Mouse (Mus musculus) CD4-positive, CD25-positive, alpha-beta regulatory T cell, adult 4 months (primary cell): ENCODE measurements around the gene Galnt18. TPM values are rescaled to one million over a fixed set of nuclear protein-coding genes. Genes with fewer than 3 reads are reported as not detected.

Source experiments
- ATAC-seq: one replicate; pipeline ENCODE4 v1.8.0; 2017
- polyA plus RNA-seq, 2 experiments: library from polyadenylated mRNA; unstranded; fragments of 100-300 nt; shearing (Covaris generic); gene quantifications; one replicate each; pipeline ENCODE4 v1.2.1; 2017

The Galnt18 gene
- polyA plus RNA-seq, 2 experiments from 2014 or later = not detected

DNA sequence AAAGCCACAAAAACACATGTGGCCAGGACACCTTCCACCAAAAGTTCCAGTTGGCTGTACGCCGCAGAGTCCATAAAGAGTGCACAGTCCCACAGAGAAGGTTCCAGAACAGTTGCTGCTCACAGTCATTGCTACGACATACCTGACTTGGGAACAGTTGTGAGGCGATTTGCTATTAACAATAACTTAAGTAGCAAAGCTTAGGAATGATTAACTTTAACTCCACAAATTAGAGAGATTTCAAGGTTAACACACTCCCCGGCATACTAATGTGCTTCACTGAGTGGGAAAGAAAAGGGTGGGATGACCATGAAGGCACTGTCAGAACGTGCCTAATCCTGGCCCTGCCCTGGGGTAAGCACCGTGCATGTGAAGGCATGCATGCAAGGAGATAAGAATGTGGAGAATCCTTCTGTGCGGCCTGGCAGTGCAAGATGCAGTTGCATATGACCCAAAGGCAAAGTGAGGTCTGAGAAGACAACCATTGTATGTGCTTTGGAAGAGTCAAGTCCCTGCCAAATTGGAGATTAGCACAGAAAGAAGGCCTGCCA lies 8.5 kb downstream of the Galnt18 start:
- ATAC-seq = no peak

DNA sequence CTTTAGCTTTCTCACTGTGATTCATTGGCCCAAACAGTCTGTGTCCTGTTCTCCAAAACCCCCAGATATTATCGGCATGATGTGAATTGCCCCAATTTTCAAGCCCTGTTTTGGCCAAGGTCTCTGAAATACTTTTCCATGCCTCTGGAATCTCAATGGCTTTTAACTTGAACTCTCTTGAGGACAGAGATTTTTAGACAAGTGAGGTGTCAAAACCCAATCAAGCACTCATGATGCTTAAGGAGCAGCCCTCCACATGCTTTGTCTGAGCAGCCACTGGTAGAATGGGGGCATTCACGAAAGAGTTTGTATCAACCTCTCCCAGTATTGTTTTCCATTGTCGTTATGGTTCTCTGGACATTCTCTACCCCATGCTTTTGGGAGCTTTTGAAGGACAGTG lies 9.2 kb downstream of the Galnt18 start:
- ATAC-seq = no peak

DNA sequence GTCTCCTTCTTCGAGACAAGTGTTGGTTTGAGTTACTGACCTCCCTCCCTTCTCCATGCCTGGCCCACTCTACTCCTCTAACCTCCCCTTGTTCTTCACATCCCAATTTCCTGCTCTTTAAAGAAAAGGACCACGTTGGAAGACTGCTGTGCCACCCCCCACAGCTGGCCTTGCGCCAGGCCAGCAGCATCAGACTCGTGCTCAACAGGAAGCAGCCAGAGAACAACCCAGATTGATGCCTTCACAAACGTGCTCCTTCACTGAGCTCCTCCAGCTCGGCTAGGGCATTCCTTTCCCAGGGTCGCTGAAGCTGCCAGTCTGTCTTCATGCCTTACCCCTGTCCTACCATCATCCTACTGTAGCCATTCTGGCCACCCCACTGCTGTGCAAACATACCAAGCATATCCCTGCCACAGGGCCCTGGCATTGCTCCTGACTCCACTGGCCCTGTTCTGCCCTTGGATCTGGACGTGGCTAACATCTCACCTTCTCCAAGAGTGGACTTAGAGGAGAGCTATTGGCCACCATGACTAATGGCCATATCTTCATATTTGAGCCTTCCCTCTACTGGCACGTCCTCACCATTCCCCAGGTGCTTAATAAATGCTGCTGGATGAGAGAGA lies 13.5 kb downstream of the Galnt18 start:
- no peak for ATAC-seq

DNA sequence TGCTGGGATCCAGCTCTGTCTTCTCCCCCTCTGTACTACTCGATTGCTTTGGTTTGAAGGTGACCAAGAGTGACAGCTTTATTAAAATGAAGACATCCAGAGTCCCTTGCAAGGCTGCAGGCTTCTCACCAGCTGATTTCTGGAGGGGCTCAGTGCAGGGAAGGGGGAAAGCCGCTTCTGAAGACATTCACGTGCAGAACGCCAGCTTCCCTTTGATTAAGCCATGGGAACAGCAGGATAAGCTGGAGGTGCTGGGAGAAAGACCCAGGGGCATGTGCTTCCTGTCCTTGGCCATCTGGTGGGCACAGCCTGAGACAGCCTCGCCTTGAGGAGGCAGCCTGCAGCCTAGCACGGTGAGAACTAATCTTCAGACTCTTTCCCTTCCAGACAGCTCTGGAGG lies 17.0 kb downstream of the Galnt18 start:
- ATAC-seq = no peak

DNA sequence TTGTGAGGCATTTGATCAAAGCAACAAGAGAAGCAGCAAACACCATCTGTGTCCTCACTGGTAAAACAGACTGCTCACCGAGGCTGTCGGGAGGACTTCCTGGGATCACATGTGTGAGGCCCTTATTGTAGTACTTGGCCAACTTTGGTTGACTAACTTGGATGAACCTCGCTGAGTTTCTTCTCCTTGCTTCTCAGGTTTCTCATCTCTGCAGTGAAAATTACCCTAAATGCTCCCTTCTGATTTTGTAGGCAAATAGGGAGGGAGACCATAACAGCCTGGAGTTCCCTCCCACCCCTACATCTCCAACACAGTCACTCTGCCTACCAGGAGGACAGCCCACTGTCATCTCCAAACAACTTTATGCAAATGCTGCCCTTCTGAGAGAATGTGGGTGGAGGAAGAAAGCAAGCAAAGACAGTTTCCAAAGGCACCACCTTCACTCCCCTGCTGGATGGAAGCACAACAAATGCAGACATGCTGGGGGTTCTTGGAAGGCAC lies 31.2 kb downstream of the Galnt18 start:
- ATAC-seq = no peak

DNA sequence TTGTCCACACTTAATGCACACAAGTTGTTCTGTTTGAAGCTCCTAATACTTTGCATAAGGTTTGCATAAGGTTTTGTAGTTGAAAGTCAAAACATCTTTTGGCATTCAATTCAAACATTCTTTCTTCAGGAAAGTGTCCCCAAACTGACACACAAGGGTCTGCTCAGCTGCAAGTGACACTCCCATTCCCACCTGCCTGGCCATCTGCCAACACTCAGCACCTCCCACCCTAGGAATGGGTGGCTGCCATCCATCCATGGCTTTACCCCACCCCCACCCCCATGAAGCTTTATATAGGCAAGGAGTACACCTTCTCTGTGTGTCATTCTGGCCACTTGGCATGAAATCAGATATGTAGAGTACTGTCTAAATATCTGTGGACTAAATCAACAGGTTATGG lies 35.0 kb downstream of the Galnt18 start:
- no peak for ATAC-seq

DNA sequence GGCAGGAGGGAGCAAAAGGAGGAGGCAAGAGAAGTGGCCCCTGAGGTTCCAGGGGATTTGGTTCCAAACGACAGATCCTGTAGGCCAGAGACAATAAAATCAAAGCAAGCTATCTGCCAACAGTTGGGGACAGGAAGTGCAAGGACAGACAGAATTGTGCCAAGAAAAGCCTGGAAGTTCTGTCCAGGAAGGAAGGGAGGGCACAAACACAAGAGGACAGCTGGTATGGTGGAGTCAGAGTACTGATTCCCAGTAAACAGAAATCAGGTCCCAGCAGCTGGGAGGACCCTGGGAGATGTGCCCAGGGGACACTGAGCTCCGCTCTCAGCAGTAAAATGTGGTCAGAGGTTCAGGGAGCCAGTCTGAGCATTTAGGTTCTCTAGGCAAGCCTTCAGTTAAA lies 38.2 kb downstream of the Galnt18 start:
- ATAC-seq = no peak

DNA sequence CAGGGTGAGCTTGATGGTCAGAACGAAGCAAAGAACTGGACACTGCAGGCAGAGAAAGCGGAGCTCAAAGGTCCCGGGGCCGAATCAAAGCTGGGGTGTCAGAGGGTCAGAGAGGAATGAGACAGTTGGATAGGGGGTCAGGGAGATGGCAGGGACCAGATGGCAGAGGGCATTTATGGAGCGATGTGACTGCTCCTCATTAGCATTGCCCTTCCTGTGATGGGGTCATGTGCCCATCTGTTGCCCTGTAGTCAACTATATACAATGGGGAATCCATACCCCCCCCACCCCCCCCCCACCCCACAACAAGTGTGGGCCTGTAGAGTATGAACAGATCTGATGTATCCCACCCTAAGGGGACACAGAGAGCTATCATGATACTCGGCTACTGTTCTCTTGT lies 39.7 kb downstream of the Galnt18 start:
- no peak for ATAC-seq

DNA sequence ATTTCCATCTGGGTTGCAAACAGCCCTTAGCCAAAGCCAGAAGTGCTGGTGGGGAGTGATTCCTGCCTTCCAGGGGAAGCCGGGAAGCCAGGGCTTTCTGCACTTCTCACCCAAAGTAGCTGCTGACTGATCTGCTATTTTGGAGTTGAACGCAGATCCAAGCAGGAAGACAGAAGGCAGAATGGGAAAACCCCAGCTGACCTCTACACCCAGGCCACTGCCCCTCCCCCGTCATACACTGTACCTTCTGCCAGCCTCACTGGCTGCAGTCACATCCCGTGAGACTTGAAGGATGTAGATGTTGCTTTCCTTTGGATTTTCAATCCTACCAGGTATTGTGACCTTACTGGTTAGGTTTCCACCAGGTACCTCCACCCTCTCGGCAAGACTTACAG lies 40.4 kb downstream of the Galnt18 start:
- ATAC-seq = no peak

DNA sequence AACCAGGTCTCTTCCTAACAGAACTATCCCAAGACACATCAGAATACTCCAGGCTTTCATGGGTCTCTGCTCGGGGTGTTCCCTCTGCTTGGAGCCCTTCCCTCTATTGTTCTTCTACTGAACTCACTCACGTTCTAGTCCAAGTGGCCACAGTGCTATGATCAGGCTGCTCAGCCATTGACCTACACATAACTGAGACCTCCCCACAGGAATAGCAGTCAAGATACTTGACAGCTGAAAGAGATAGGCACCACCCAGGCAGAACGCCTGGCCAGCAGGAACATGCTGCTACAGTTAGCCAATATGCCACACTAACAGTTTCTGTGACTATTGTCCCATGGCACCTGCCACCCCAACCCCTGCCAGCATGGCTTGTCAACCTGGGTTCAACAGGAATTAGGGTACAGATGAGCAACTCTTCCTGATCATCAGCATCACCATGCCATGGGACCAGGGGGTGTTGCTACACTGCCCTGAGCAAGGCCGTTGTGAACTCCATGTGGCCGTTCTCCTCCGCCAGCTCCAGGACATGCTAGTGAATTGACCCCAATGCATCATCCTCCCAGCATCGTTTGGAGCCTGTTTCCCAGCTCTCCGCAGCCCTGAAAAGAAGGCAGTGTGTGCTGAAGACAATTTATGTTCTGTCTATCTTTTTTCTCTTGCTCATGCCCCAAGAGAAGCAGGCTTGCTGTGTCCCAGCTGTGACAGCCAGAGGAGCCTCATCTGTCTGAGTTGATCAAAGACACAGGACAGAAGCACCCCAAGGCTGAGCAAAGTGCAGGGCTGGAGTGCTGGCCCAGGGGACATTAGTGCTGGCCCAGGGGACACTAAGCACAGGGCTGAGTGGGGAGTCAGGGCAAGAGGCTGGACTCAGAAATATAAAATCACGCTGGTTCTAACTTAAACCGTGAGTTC lies 41.1 kb downstream of the Galnt18 start:
- no peak for ATAC-seq

DNA sequence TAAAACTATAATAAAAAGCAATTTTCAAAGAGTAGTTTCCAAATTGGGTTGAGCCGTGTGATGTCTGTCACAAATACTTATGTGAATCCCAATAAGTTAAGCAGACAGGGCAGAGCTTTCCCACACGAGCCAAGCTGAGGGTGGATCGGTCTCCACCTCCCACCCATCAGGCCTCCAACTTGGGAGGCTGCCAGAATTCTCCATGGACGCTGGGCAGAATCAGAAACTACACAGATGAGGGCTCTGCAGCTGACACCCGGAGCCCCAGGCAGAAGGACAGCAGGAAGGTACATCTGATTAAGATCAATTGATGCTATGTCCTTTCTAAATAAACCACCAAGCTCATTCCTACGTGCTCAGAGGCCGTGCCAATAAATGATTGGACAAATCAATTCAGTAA lies 42.4 kb downstream of the Galnt18 start:
- no peak for ATAC-seq

DNA sequence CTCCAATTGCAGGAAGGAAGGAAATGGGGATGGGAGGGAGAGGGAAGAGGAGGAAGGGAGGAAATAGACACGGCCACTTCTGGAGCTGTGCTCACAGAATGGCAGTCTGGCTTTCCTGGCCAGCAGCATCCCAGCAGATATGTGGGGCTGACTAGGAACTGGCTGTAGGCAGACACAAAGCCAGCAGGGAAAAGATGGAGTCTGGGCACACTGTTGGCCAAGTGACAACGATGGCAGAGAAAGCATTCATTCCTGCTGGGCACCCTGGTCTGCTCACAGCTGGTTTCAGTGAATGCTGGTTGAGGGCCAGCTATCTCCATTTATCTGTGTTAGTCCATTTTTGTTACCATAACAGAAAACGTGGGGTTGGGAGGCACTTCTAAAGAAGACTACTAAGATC lies 43.4 kb downstream of the Galnt18 start:
- no peak for ATAC-seq

DNA sequence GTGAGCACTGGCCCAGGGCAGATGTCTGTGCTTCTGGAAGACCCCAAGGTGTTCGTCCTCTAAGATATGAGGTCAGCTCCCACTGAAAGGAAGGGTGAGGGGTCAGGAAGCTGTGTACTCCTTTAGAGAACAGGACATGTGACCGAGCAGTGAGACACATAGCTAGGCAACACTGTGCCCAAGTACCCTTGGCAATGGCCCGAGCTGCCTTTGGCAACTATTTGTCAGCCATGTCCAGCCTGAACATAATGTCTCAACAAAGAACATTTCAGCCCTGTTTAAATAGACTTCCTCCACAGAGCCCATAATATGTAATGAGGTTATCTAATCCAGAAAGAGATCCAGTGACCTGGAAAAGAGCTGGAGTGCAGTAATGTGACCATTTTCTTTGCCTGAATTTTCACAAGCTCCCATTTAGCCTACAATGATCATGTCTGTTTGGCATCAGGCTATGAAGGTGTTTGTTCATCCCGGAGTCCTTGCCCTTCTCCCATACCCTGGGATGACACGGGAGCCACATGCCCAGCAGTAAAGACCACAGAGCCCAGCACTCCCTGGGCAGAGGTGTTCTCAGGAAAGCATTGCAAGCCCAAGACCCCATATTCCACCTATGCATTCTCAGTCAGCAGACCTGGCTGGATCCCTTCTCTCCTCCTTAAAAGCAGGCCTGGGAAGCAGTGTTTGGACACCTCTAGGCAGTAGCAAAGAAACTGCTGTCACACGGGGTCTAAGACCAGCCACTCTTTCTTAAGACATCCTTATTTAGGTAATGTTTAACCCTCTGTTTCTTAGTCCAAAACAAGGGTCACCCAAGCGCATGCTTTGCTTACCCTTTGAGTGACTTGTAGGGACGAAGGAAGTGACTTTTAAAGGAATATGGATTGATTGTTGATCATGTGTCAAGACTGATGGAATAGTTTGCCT lies 49.2 kb downstream of the Galnt18 start:
- ATAC-seq = no peak

DNA sequence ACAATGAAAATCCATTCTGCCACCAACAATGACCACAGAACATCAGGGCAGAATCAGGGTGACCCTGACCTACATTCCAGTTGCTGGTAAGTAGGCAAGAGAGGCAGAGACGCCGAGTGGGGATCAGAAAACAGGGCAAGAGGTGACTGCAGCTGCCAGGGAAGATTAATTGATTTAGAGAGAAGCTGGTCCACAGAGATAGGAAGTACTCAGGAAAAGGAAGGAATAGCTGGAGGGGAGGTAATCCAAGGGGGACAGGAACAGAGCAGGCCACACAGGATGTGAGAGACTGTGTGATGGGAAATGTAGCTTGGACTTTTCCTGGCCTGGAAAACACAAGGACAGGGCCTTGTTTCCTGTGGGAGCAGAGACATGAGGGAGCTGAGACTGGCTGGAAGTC lies 52.8 kb downstream of the Galnt18 start:
- no peak for ATAC-seq

DNA sequence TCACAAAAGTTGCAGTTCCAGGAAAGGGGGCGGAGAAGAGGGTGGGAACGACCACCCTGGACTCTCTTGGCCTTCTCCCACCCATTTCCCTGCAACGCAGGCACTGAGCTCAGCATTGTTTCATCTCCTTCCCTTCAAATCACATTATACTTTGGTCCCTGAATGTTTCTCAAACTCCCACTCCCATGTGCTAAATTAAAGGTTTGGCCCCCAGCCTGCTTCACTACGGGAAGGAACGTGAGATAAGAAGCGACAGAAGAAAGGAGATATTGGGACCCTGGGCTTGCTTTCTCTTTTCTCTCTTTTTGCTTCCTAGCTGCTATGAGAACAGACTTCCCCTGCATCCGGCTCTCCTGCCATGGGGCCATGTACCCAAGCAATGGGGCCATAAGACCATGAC lies 55.0 kb downstream of the Galnt18 start:
- ATAC-seq = no peak

DNA sequence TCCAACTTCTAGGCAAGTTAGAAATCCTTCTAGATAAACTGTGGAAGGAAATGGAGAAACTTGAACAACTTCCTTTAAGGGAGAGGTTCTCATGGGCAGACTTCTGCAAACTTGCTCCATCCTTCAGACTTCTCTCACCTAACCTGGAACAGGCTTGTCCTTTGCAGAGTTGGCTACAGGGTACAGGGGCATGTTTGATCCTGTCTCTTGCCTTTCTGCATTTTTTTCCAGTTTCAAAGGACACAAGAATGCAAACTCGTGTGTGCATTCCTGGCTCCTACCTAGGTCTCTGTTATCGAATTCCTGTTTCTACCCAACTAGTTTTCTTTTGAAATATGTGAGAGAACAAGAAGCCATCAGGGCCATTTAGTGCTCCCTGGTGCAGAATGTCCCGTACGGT lies 55.8 kb downstream of the Galnt18 start:
- ATAC-seq = no peak

DNA sequence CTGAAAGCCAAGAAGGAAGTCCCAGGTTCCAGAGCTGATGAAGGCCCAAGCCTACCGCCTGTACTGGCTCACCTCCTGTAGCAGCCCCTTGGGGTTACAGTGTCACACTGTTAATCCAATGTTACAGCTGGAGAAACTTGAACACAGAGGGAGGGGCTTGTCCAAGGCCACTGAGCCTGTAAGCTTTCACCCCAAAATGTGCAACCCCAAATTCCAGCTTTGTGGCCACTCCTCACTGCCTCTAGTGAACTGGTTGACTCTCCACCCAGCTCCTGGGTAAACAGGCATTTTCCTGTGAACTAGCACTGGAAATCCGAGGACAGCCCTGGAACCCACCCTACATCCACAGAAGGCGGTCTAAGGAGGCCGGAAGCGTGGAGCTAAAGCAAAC lies 58.5 kb downstream of the Galnt18 start:
- ATAC-seq = no peak

DNA sequence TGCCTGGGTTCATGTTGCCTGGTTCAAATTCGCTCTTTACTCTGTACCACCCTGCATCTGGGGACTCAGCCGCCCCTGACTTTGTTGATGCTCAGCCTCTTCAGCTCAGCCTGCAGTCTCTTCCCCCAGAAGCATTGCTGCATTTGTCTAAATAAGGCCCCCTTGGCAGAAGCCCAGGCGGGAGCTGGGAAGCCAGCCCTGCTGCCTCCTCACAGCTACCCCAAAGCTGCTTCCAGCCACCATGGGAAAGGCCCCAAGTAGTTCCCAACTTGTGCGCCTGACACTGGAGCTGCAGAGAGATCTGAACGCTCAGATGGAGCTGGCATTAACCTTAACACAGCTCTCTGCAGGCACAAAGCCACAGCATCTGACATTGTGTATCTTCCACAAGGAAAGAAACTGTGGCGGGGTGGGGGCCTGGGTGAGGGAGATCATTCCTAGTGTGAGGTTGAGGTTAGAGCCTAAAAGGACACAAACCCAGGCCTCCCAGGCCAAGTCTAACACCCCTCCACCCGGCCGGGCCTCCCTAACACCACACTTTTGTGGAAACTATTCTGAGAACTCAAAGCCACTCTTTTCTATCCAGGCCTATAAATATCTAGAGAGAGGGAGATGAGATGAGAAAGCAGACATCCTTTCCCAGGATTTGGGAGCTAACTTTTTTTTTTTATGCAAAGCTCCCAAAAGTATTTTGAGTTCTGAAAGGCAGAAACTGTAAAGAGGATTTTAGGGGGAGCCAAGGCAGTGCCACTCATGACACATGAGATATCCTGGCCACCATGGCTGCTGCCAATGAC lies 59.1 kb downstream of the Galnt18 start:
- no peak for ATAC-seq

DNA sequence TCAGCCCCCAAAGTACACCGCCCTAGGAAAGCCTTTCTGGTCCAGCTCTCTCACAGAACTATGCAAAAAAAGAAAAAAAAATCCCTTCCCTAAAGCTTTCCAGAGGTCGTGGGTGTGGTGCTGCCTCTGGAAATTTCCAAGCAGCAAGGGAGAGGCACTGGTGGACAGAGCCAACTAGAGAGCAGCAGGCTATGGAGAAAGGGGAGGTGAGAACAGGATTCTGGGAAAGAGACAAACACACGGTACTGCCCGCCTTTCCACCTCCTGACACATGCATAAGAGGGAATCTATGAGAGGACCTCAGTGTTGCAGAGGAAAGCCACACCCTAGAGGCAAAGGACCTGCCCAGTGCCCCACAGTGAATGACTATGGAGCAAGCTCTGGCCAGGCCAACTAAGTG lies 60.9 kb downstream of the Galnt18 start:
- ATAC-seq = no peak

DNA sequence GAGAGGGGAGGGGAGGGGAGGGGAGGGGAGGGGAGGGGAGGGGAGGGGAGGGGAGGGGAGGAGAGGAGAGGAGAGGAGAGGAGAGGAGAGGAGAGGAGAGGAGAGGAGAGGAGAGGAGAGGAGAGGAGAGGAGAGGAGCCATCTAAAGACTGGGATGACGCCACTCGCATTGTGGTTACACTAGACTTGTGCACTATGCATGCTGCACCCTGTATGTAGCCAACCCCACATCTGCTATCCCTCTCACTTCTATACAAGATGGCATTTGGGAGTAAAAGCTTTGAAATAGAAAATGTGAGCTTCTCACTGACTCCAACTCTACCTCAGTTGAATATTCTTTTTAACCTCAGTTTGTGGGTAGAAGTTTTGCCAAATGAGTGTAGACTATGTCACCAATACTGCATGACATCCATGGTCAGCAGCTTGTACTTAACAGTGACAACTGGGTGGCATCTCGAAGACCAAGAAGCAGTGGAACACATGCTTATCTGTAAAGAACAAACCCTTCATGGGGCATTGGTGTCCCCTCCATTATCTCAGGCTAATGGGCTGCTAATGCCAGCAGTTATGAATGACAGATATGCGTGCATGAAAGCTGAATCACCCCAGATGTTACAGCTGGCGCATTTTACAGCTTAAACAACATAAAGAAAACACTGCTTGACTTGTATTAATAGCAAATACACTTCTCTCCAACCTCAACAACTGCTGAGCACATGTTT lies 65.0 kb downstream of the Galnt18 start:
- no peak for ATAC-seq
